Mouse (Mus musculus) ES-Bruce4 (cell line): Measurements from ENCODE around the gene Baz2a. TPM values are rescaled to one million over a fixed set of nuclear protein-coding genes. Genes with fewer than 3 reads are reported as not detected.
A peak's percentile ranks its signal among the peaks of the same experiment; 100 is the strongest.
"Not testable (repeated sequence)": the region's sequence is repeated elsewhere in the genome, so short reads cannot be mapped to it uniquely, and the experiment has no call there.

Experiments
- H3K27ac ChIP-seq: 2 replicates; pipeline ENCODE4 v1.5.1; 2012; ENCODE audit warnings: low read length, inconsistent platforms; ENCODE audit not compliant: insufficient read depth
- H3K27me3 ChIP-seq: 2 replicates; pipeline ENCODE4 v1.6.1; 2012; ENCODE audit warnings: mild to moderate bottlenecking, low read length, inconsistent platforms; ENCODE audit not compliant: control insufficient read depth, poor library complexity, insufficient read depth, severe bottlenecking
- H3K36me3 ChIP-seq: 2 replicates; pipeline ENCODE4 v1.6.1; 2012; ENCODE audit warnings: inconsistent platforms, mild to moderate bottlenecking, low read length, moderate library complexity; ENCODE audit not compliant: control insufficient read depth, poor library complexity, insufficient read depth, severe bottlenecking
- H3K4me1 ChIP-seq: one replicate; pipeline ENCODE4 v1.8.1; 2011; ENCODE audit warnings: low read length; ENCODE audit not compliant: control insufficient read depth, insufficient read depth
- H3K4me3 ChIP-seq: 2 replicates; pipeline ENCODE4 v1.5.1; 2011; ENCODE audit warnings: low read depth, mild to moderate bottlenecking, low read length
- H3K9ac ChIP-seq: 2 replicates; pipeline ENCODE4 v1.6.1; 2012; ENCODE audit warnings: low read depth, mild to moderate bottlenecking, inconsistent platforms; ENCODE audit not compliant: poor library complexity, severe bottlenecking
- H3K9me3 ChIP-seq: replicated peaks from 2 replicates; pipeline ENCODE4 v1.6.1; 2012; ENCODE audit warnings: mild to moderate bottlenecking, low read length, inconsistent platforms; ENCODE audit not compliant: control insufficient read depth, poor library complexity, insufficient read depth, severe bottlenecking
- CTCF ChIP-seq: IDR thresholded peaks from one replicate; pipeline ENCODE4 v1.8.1; 2011; ENCODE audit warnings: low read depth, low read length
- EP300 ChIP-seq: IDR thresholded peaks from 2 replicates; pipeline ENCODE4 v1.6.1; 2011; ENCODE audit warnings: low read depth, low read length; ENCODE audit not compliant: insufficient read depth
- POLR2A ChIP-seq: IDR thresholded peaks from one replicate; pipeline ENCODE4 v1.8.1; 2011; ENCODE audit warnings: low read length; ENCODE audit not compliant: insufficient read depth
- polyA plus RNA-seq: library from polyadenylated mRNA; stranded (reverse); fragments of >200 nt; gene quantifications from 2 replicates; pipeline ENCODE4 v1.2.4, GENCODE M21; 2011; ENCODE audit warnings: low read depth; ENCODE audit not compliant: missing spikeins, insufficient read depth, insufficient read length

Gene Baz2a
- polyA plus RNA-seq, 1 experiment, result 166 TPM

DNA sequence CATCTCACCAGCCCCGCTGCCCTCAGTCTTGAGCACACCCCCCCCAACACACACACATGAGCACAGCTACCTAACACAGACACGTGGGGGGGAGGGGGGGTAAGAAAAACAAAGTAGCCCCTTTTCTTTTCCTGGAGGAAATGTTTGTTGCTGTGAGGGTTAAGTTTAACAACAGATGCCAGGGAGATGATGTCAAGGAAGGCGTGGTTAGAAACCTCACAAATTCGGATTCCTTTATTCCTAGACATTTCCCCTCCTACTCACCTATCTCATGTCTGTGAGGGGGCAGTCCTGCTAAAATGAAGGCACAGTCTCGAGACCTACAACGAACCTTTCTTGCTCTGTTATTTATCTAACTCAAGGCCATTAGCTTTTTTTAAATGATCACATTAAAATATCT lies 75.7 kb downstream of the Baz2a start:
- no peaks in the 10 kb centered on the region for H3K36me3 ChIP-seq
- no peaks in the 10 kb centered on the region for H3K4me1 ChIP-seq
- H3K27me3 ChIP-seq, result no peaks in the 10 kb centered on the region
- no peaks in the 10 kb centered on the region for H3K9me3 ChIP-seq
- H3K27ac ChIP-seq, result peak overlapping the region; percentile 74
- H3K4me3 ChIP-seq, result no peak overlapping the region
- TF ChIP-seq EP300, result no peak
- H3K9ac ChIP-seq, result peak overlapping the region; percentile 40; the same call in 1 of the 2 replicates

DNA sequence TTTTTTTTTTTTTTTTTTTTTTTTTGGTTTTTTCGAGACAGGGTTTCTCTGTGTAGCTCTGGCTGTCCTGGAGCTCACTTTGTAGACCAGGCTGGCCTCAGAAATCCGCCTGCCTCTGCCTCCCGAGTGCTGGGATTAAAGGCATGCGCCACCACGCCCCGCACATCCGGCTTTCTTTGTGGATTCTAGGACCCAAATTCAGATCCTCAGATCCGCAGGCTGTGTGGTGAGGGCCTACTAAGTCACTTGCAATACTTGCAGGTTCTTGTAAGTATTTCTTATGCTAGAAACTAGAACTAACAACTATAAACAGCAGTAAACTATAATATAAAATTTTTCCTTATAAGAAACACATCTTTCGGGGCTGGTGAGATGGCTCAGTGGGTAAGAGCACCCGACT lies 80.0 kb downstream of the Baz2a start:
- H3K27me3 ChIP-seq, H3K36me3 ChIP-seq, H3K4me3 ChIP-seq, H3K9ac ChIP-seq, H3K9me3 ChIP-seq, H3K4me1 ChIP-seq: not testable (repeated sequence)
- 0 out of 2 replicates have a peak overlapping the region, but pooled peaks have one; percentile 55 for H3K27ac ChIP-seq

GRCm38 (mm10) chr10:128175302-128175701 lies 83.9 kb downstream of the Baz2a start:
- H3K9ac ChIP-seq, result peak overlapping the region; percentile 82
- no peaks in the 10 kb centered on the region for H3K27me3 ChIP-seq
- H3K9me3 ChIP-seq, result no peaks in the 10 kb centered on the region
- no peaks in the 10 kb centered on the region for H3K36me3 ChIP-seq
- 0 out of 2 replicates have a peak overlapping the region, but pooled peaks have one; percentile 85 for H3K27ac ChIP-seq
- H3K4me3 ChIP-seq, result peak overlapping the region; percentile 90
- TF ChIP-seq EP300 (no peak), CTCF (no peak), POLR2A (no peak)
- no peaks in the 10 kb centered on the region for H3K4me1 ChIP-seq

GRCm38 (mm10) chr10:128175996-128176755 lies 84.8 kb downstream of the Baz2a start:
- peak overlapping the region; percentile 85 for H3K27ac ChIP-seq
- H3K27me3 ChIP-seq, result no peaks in the 10 kb centered on the region
- no peak for TF ChIP-seq POLR2A
- no peak for TF ChIP-seq EP300
- TF ChIP-seq CTCF, result no peak
- H3K4me1 ChIP-seq, result no peaks in the 10 kb centered on the region
- no peaks in the 10 kb centered on the region for H3K36me3 ChIP-seq
- peak overlapping the region; percentile 90 for H3K4me3 ChIP-seq
- no peaks in the 10 kb centered on the region for H3K9me3 ChIP-seq
- peak overlapping the region; percentile 82 for H3K9ac ChIP-seq

- Histone ChIP-seq H3K9ac (no peak overlapping the region), H3K27ac (no peak overlapping the region), H3K4me1 (no peaks in the 10 kb centered on the region), H3K9me3 (no peaks in the 10 kb centered on the region), H3K4me3 (no peak overlapping the region), H3K27me3 (no peaks in the 10 kb centered on the region), H3K36me3 (no peaks in the 10 kb centered on the region)
- TF ChIP-seq EP300 (no peak), CTCF (no peak), POLR2A (no peak)
Measured at GRCm38 (mm10) chr10:128177316-128177715, 85.9 kb downstream of the Baz2a start.

Other genes starting within 250 kb of the Baz2a start
- gene Rdh19, start 241.6 kb upstream of the Baz2a start, polyA plus RNA-seq, result not detected in 2 replicates
- not detected in 2 replicates for gene Rdh16f2, start 225.1 kb upstream of the Baz2a start, polyA plus RNA-seq
- not detected in 2 replicates for gene Rdh7, start 202.8 kb upstream of the Baz2a start, polyA plus RNA-seq
- gene Sdr9c7, start 193.1 kb upstream of the Baz2a start, polyA plus RNA-seq, result not detected in 2 replicates
- gene Hsd17b6, start 84.0 kb upstream of the Baz2a start, polyA plus RNA-seq, result not detected in 2 replicates
- gene Prim1, start 76.4 kb upstream of the Baz2a start, polyA plus RNA-seq, result 69.7 and 78.2 TPM in 2 replicates
- 1,269 and 1,335 TPM in 2 replicates for gene Naca, start 56.0 kb upstream of the Baz2a start, polyA plus RNA-seq
- 759 and 788 TPM in 2 replicates for gene Ptges3, start 32.6 kb upstream of the Baz2a start, polyA plus RNA-seq
- 1,323 and 1,329 TPM in 2 replicates for gene Atp5b, start 8.3 kb upstream of the Baz2a start, polyA plus RNA-seq
- 133 and 137 TPM in 2 replicates for gene Rbms2, start 88.7 kb downstream of the Baz2a start, polyA plus RNA-seq
- gene Gls2, start 102.9 kb downstream of the Baz2a start, polyA plus RNA-seq, result 24.3 and 30.9 TPM in 2 replicates
- 21.8 and 21.9 TPM in 2 replicates for gene Spryd4, start 120.2 kb downstream of the Baz2a start, polyA plus RNA-seq
- gene Mip, start 134.3 kb downstream of the Baz2a start, polyA plus RNA-seq, result 0.37 and 0.62 TPM in 2 replicates
- 57.7 and 64.1 TPM in 2 replicates for gene Timeless, start 140.5 kb downstream of the Baz2a start, polyA plus RNA-seq
- 0.43 TPM in 1 of 2 replicates, not detected in the other for gene Apon, start 162.5 kb downstream of the Baz2a start, polyA plus RNA-seq
- gene Apof, start 177.1 kb downstream of the Baz2a start, polyA plus RNA-seq, result not detected in 2 replicates
- 29.7 and 35.9 TPM in 2 replicates for gene Stat2, start 179.0 kb downstream of the Baz2a start, polyA plus RNA-seq
- 4.7 and 5.7 TPM in 2 replicates for gene Il23a, start 207.2 kb downstream of the Baz2a start, polyA plus RNA-seq
- 40.5 and 40.8 TPM in 2 replicates for gene Pan2, start 211.8 kb downstream of the Baz2a start, polyA plus RNA-seq
- 62.9 and 68.4 TPM in 2 replicates for gene Cnpy2, start 230.9 kb downstream of the Baz2a start, polyA plus RNA-seq
- gene Cs, start 246.2 kb downstream of the Baz2a start, polyA plus RNA-seq, result 197 and 202 TPM in 2 replicates